Mouse (Mus musculus) limb, embryonic 14.5 days (tissue): ENCODE data around the gene Dclk3. TPM values are rescaled to one million over a fixed set of nuclear protein-coding genes. Genes with fewer than 3 reads are reported as not detected.
A peak's percentile ranks its signal among the peaks of the same experiment; 100 is the strongest.

ENCODE experiments used
- ATAC-seq: fragments of 200-750 bp; cut with Nextera tagmentation; 2 replicates; pipeline ENCODE4 v1.8.0; 2017; ENCODE audit warnings: low read depth, moderate number of reproducible peaks, moderate TSS enrichment; ENCODE audit not compliant: low FRiP score
- DNase-seq: peaks from one replicate; pipeline ENCODE4 v3.0.0-alpha.2; 2015; ENCODE audit warnings: low spot score
- H3K27ac ChIP-seq: fragments of 300-500 bp; sonication (generic); replicated peaks from 2 replicates; pipeline ENCODE4 v1.5.1; 2014; ENCODE audit warnings: low read depth, mild to moderate bottlenecking, low read length, moderate library complexity, mixed read lengths
- H3K27me3 ChIP-seq: fragments of 300-500 bp; sonication (generic); 2 replicates; pipeline ENCODE4 v1.6.1; 2014; ENCODE audit warnings: low read length, mixed read lengths; ENCODE audit not compliant: control insufficient read depth, insufficient read depth
- H3K36me3 ChIP-seq: fragments of 300-500 bp; sonication (generic); 2 replicates; pipeline ENCODE4 v1.6.1; 2014; ENCODE audit warnings: mild to moderate bottlenecking, low read length, moderate library complexity, mixed read lengths; ENCODE audit not compliant: control insufficient read depth, insufficient read depth
- H3K4me1 ChIP-seq: fragments of 300-500 bp; sonication (generic); 2 replicates; pipeline ENCODE4 v1.6.1; 2014; ENCODE audit warnings: antibody characterized with exemption, low read length, mixed read lengths; ENCODE audit not compliant: control insufficient read depth, insufficient read depth
- H3K4me2 ChIP-seq: fragments of 300-500 bp; sonication (generic); replicated peaks from 2 replicates; pipeline ENCODE4 v1.6.1; 2014; ENCODE audit warnings: low read depth, mild to moderate bottlenecking, low read length, moderate library complexity; ENCODE audit not compliant: severe bottlenecking
- H3K4me3 ChIP-seq: fragments of 300-500 bp; sonication (generic); replicated peaks from 2 replicates; pipeline ENCODE4 v1.5.1; 2014; ENCODE audit warnings: low read length
- H3K9ac ChIP-seq: fragments of 300-500 bp; sonication (generic); 2 replicates; pipeline ENCODE4 v1.6.1; 2014; ENCODE audit warnings: mild to moderate bottlenecking, low read depth, low read length, moderate library complexity; ENCODE audit not compliant: severe bottlenecking
- H3K9me3 ChIP-seq: fragments of 300-500 bp; sonication (generic); 2 replicates; pipeline ENCODE4 v1.6.1; 2016; ENCODE audit warnings: low read length; ENCODE audit not compliant: control insufficient read depth
- POLR2A ChIP-seq: fragments of 200-500 bp; IDR thresholded peaks from 2 replicates; pipeline ENCODE4 v1.8.0; 2012; ENCODE audit warnings: inconsistent platforms, mild to moderate bottlenecking, moderate library complexity, borderline replicate concordance; ENCODE audit not compliant: insufficient read depth, insufficient read length; ENCODE audit errors: extremely low read depth
- WGBS: fragments of 180-500 bp; shearing (Covaris S2); extraction: QIAGEN DNeasy Blood & Tissue Kit; methylation state at CpG from one replicate; pipeline ENCODE4 v1.1.7; 2014; 5-methylcytosine and 5-hydroxymethylcytosine counted together
- polyA plus RNA-seq, 2 experiments: library from polyadenylated mRNA; depleted of rRNA in 1 of 2; stranded (reverse) in 1 of 2; unstranded in 1 of 2; fragments of >200 nt; fragmentation: Nextera tagmentation in 1 of 2; extraction: Ambion mirVana in 1 of 2; gene quantifications; 2 replicates each; pipeline versions ENCODE4 v1.2.1 to v1.2.3; 2012 to 2014

Dclk3 gene
- polyA plus RNA-seq (2012; rRNA removed) (0.20 and 0.41 TPM in 2 replicates), polyA plus RNA-seq (2014; fragmentation: Nextera tagmentation; extraction: Ambion mirVana) (0.25 and 0.74 TPM in 2 replicates)

DNA sequence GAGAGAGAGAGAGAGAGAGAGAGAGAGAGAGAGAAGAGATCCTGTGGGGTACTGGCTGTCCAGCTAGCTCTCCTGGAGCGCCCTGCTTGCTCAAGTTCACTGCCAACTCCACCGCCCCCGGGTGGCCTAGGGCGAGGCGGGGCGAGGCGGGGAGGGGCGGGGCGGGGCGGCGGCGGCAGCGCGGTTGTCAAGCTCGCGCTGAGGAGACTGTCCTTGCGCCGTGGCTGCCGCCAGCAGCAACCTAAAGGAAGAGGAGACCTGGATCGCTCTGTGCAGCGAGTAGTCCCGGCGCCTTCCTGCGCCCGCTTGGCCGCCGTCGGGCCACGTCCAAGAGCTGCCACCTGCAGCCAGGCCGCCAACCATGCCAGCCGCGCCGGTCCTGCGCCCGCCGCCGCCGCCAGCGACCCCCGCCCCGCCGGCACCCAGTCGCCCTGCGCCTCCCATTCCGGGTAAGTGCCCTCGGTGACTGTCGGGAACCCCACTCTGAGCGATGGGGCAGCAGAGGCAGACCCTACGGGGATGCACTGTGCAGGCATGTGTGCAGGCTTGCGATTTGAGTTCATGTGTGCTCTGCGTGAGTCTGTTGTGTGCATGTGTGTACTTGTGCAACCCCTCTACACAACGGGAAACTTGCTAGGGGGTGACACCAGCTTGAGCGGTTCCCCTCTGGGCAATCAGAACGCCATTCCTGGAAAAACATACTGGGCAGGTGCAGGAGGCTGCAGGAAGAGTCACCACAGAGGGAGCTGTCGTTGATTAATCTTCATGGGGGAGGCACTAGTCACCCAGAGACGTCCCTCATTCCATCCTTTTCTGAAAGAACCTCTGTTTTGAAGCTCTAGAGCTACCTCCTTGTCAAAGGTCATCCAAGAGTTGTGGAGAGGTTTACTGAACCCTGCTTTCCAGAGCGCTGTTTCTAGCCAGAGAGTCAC, at the start of gene Dclk3:
TSS of gene Dclk3 (plus strand) at position 178 of the 932 bp plus-strand sequence.
- DNase-seq = peak; percentile 27
- 6% methylated on average over 40 of the region's 57 CpGs for WGBS
- ATAC-seq = no peak

DNA sequence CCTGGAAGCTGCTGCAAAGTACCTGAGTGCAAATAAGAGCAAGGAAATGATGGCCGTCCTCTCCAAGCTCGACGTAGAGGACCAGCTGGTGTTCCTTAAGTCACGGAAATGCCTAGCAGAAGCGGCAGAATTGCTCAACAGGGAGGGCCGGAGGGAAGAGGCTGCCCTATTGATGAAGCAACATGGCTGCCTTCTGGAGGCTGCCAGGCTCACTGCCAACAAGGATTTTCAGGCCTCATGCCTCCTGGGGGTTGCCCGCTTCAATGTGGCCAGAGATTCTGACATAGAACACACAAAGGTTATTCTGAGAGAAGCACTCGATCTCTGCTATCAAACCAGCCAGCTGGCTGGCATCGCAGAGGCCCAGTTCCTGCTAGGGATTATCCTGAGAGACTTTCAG, 48.9 kb upstream of the Dclk3 start:
- no peaks in the 10 kb centered on the region for H3K4me1 ChIP-seq
- no peaks in the 10 kb centered on the region for H3K36me3 ChIP-seq
- ATAC-seq (no peak), DNase-seq (no peak)
- no peak overlapping the region for H3K4me2 ChIP-seq
- no peaks in the 10 kb centered on the region for H3K9me3 ChIP-seq
- TF ChIP-seq POLR2A = no peak
- no peak overlapping the region for H3K9ac ChIP-seq
- WGBS = 81% methylated on average over 9 of the region's 9 CpGs
- H3K4me3 ChIP-seq = no peak overlapping the region
- no peaks in the 10 kb centered on the region for H3K27me3 ChIP-seq
- no peak overlapping the region for H3K27ac ChIP-seq

More for the DNA sequence above, at the start of gene Dclk3:
- Histone ChIP-seq H3K4me1 (0 out of 2 replicates have a peak, but pooled peaks cover 4% of the 10 kb centered on the region), H3K36me3 (no peaks in the 10 kb centered on the region), H3K27me3 (peaks cover 17% of the 10 kb centered on the region), H3K9me3 (no peaks in the 10 kb centered on the region), H3K4me2 (peak within 1 kb of the TSS; percentile 79), H3K9ac (peak within 1 kb of the TSS; percentile 53), H3K27ac (no peak within 1 kb of the TSS), H3K4me3 (peak within 1 kb of the TSS; percentile 45)
- TF ChIP-seq POLR2A = no peak

DNA sequence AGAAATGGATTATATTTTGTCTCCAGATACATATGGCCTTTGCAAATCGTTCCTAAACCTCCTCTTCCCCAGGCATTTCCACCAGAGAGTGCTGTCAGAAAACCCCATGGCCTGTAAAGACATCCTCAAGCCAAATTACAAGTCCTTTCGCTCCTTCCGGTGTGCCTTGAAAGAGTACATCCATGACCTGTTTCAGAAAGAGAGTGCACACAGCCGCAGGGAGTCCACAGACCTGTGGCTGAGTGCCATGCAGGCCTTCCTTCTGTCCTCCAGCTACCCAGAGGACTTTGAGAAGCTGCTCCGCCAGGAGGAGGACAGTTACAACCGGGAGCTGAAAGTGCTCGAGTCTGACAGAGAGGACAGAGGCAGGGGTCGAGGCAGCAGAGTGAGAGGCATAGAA, 47.8 kb upstream of the Dclk3 start:
- no peaks in the 10 kb centered on the region for H3K9me3 ChIP-seq
- no peaks in the 10 kb centered on the region for H3K27me3 ChIP-seq
- TF ChIP-seq POLR2A = no peak
- no peaks in the 10 kb centered on the region for H3K36me3 ChIP-seq
- ATAC-seq (no peak), DNase-seq (no peak)
- H3K4me2 ChIP-seq = no peak overlapping the region
- no peak overlapping the region for H3K9ac ChIP-seq
- H3K27ac ChIP-seq = no peak overlapping the region
- H3K4me1 ChIP-seq = no peaks in the 10 kb centered on the region
- H3K4me3 ChIP-seq = no peak overlapping the region
- 85% methylated on average over 8 of the region's 8 CpGs for WGBS

DNA sequence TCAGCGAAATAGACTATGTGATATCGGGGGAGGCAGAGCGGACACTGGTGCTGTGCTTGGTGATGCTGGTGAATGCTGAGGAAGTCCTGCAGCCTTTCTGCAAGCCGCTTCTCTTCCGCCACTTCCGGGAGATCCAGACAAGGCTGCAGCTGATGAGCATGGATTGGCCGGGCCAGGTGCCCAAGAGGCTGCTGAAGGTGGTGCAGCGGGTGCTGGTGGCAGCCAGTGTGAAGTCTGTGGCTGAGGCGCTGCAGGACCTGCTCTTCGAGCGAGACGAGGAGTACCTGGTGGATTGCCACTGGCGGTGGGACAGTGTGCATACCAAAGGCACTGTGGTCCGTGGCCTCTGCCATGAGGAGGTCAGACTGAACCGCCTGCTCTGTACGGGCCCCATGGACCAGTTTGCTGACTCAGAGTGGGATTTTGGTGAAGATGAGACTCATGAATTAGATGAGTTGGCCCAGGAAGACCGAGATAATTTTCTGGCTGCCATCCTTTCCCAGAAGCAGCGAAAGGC, 46.9 kb upstream of the Dclk3 start:
- no peak overlapping the region for H3K4me3 ChIP-seq
- ATAC-seq (no peak), DNase-seq (no peak)
- no peak for TF ChIP-seq POLR2A
- H3K4me1 ChIP-seq = no peaks in the 10 kb centered on the region
- no peak overlapping the region for H3K4me2 ChIP-seq
- H3K36me3 ChIP-seq = no peaks in the 10 kb centered on the region
- no peaks in the 10 kb centered on the region for H3K9me3 ChIP-seq
- no peak overlapping the region for H3K9ac ChIP-seq
- H3K27me3 ChIP-seq = no peaks in the 10 kb centered on the region
- no peak overlapping the region for H3K27ac ChIP-seq
- WGBS = 84% methylated on average over 18 of the region's 18 CpGs

DNA sequence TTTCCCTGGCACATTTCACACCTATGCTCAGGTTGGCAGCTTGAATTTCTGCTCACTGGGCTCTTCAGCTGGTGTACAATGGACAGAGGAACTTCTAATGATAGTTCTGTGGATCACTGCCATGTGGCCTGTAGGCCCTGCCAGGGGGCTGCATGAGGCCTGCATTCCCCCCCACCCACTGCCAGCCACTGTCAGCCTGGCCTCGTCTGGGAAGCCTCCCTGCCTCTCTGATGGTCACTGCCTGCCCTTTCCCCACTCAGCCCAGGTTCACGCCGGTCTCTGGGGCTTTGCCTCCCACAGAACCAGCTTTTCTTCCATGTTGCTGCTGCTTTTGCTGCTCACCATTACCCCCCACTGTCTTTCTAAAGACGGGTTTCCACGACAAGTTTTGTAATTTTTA, 43.6 kb upstream of the Dclk3 start:
- 65% methylated on average over 5 of the region's 5 CpGs for WGBS

More for the DNA sequence above, 43.6 kb upstream of the Dclk3 start:
- no peak for ATAC-seq
- Histone ChIP-seq H3K27me3 (no peaks in the 10 kb centered on the region), H3K4me3 (no peak overlapping the region), H3K9ac (no peak overlapping the region), H3K9me3 (no peaks in the 10 kb centered on the region), H3K27ac (no peak overlapping the region), H3K4me2 (no peak overlapping the region), H3K4me1 (no peaks in the 10 kb centered on the region), H3K36me3 (no peaks in the 10 kb centered on the region)
- TF ChIP-seq POLR2A = no peak
- no peak for DNase-seq
